Mouse (Mus musculus): ENCODE results near the gene Repin1.

Repin1 gene

GRCm38 (mm10) chr6:48597233-48597625 lies 3.5 kb downstream of the Repin1 start:
- TF ChIP-seq GATA4 (IDR thresholded peaks at IDR 0.05; ENCODE audit: insufficient replicate concordance, low read length) = no peak

DNA sequence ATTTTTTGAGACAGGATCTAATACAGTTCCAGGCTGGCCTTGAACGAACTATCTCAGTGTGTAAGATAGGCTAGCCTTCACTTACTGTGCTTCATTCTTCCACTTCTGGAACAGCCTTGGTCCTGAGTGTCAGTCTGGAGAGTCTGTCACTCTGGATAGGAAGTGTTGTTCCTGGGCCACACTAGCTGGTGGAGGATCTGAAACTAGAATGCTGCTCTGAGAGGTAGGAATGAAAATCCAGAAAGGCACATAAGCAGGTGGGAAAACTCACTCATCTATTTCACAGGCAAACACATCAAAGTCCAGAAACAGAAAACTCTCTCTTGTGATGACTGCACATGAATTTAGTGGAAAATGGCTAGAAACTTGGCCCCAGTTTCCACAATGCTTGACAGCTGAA lies 6.9 kb downstream of the Repin1 start:
- no peak for TF ChIP-seq GATA4 (IDR thresholded peaks at IDR 0.05; ENCODE audit: insufficient replicate concordance, low read length)

- TF ChIP-seq GATA4 (IDR thresholded peaks at IDR 0.05; ENCODE audit: insufficient replicate concordance, low read length) = no peak
Measured at GRCm38 (mm10) chr6:48601271-48602079, 7.8 kb downstream of the Repin1 start, which contains the start of gene Zfp775. TSS of gene Zfp775 (plus strand) at chr6:48602063.

GRCm38 (mm10) chr6:48602080-48602741 lies 8.5 kb downstream of the Repin1 start:
- TF ChIP-seq GATA4 (IDR thresholded peaks at IDR 0.05; ENCODE audit: insufficient replicate concordance, low read length) = no peak

- TF ChIP-seq GATA4 (IDR thresholded peaks at IDR 0.05; ENCODE audit: insufficient replicate concordance, low read length) = no peak
Measured at GRCm38 (mm10) chr6:48608124-48608523, 14.4 kb downstream of the Repin1 start.

GRCm38 (mm10) chr6:48609512-48609911 lies 15.8 kb downstream of the Repin1 start:
- no peak for TF ChIP-seq GATA4 (IDR thresholded peaks at IDR 0.05; ENCODE audit: insufficient replicate concordance, low read length)

DNA sequence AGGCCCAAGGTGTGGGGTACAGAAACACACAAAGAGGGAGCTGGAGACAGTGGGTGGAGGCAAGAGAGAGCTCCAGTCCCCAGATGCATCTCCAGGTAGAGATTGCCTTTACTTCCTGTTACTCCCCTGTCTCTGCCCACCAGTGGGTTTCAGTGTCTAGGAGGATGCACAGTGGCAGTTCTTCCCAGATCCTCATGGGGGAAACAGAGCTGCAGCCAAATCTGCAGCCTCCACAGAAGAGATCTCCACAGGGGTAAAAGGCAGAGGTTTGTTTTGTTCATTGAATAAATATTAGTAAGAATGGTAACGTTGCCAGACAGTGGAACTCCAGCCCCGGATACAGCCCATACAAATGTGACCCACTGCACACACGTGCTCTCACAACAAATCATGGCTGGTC lies 17.0 kb downstream of the Repin1 start:
- TF ChIP-seq GATA4 (IDR thresholded peaks at IDR 0.05; ENCODE audit: insufficient replicate concordance, low read length) = no peak

GRCm38 (mm10) chr6:48613464-48613863 lies 19.8 kb downstream of the Repin1 start:
- no peak for TF ChIP-seq GATA4 (IDR thresholded peaks at IDR 0.05; ENCODE audit: insufficient replicate concordance, low read length)

GRCm38 (mm10) chr6:48614756-48615155 lies 21.1 kb downstream of the Repin1 start:
- no peak for TF ChIP-seq GATA4 (IDR thresholded peaks at IDR 0.05; ENCODE audit: insufficient replicate concordance, low read length)

- no peak for TF ChIP-seq GATA4 (IDR thresholded peaks at IDR 0.05; ENCODE audit: insufficient replicate concordance, low read length)
Measured at GRCm38 (mm10) chr6:48620031-48620430, 26.3 kb downstream of the Repin1 start.

DNA sequence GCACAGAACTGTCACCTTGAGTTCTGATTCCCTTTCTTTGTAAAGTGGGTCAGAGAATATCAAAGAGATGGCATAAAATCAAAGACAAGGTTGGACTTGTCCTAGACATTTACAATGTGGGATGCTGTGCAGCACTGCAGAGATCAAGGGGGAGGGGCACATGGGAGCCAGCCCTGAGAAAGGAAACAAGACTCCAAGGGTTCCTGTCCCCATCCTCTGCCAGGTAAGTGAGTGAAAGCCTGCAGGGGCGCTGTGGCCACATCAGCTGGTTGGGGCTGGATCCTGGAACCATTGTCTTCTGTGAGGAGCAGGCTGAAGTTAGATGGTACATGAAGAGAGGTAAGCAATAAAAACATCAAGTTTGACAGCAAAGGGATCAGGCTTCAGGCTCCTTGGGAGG lies 29.8 kb downstream of the Repin1 start:
- no peak for TF ChIP-seq GATA4 (IDR thresholded peaks at IDR 0.05; ENCODE audit: insufficient replicate concordance, low read length)

DNA sequence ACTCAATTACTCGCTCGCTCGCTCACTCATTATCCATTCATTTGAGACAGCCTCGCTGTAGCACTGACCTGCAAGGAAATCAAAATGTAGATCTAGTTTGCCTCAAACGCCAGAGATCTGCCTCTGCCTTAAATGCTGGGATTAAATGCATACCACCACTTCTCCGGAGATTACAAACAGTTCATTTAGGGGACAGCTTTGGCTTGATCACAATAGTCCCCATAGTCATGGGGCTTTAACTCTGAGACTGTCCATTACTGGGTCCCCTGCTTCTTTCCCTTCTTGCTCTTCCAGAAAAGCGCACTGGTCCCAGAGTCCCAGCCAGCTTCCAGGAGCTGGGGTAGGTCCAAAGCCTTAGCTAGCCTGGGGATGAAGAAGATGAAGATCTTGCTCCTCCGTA lies 32.8 kb downstream of the Repin1 start, which contains the start of gene AI854703:
Gene AI854703, plus strand, starts transcription at position 301 of the 400 bp plus-strand sequence.
- TF ChIP-seq GATA4 (IDR thresholded peaks at IDR 0.05; ENCODE audit: insufficient replicate concordance, low read length) = no peak

- TF ChIP-seq GATA4 (IDR thresholded peaks at IDR 0.05; ENCODE audit: insufficient replicate concordance, low read length) = no peak
Measured at GRCm38 (mm10) chr6:48626984-48627383, 33.3 kb downstream of the Repin1 start.

DNA sequence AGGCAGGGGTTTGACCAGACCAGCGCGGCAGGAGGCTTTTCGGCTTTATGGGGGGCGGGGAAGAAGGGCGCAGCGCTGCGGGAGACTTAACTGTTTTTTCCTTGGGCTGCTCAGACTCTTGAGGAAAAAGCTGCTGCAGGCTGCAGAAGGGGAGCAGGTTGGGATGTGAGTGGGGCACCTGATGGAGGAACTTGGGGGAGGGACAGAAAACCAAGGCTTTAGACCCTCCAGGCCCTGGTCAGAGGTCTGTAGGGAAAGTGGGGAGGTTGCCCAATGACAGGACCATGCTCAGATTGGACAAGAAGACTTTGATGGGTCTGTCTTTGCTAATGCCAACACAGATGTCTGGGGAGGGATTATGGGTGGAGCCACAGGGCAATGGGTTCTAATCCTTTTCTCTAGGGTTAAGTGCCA lies 33.8 kb downstream of the Repin1 start:
- TF ChIP-seq GATA4 (IDR thresholded peaks at IDR 0.05; ENCODE audit: insufficient replicate concordance, low read length) = no peak

DNA sequence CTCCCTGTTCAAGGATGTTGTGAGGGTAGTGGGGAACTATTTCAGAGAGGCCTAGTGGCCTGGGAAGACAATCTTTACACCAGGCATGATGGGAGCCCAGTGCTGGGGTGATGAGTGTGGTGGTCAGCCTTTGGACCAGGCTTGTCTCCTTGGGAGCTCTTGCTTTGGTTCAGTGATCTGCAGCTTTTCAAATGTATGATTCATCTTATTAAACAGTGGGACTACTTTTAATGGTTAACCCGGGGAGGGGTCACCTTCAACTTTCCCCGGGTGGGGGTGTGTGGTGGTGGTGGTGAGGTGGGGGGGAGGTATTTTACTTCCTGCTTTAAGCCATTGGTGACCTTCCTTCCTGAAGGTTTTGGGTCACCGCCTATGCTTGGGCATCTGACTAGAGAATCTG lies 34.7 kb downstream of the Repin1 start:
- TF ChIP-seq GATA4 (IDR thresholded peaks at IDR 0.05; ENCODE audit: insufficient replicate concordance, low read length) = no peak

All from liver, adult (tissue).